Mouse (Mus musculus): Measurements from ENCODE around the gene Cmc2.
A peak's percentile ranks its signal among the peaks of the same experiment; 100 is the strongest.

The Cmc2 gene

DNA sequence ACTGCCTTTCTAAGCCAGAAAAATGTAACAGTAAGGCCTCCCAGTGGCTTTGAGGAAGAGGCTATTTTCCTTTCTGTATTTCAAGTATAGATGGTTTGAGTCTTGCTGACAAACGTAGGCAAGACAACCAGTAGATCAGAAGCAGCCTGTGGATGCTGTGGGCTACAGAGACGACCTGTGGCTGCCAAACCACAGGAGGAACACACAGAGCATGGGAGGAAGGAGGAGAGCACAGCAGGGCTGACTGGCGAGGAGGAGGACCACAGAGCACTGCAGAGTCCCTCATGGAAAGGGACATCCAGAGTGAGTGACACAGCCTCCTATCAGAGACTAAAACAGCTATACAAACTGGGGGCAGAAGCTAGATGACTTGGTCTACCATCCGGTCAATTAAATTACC is 16.0 kb downstream of the Cmc2 start:
- DNase-seq, result no peak

DNA sequence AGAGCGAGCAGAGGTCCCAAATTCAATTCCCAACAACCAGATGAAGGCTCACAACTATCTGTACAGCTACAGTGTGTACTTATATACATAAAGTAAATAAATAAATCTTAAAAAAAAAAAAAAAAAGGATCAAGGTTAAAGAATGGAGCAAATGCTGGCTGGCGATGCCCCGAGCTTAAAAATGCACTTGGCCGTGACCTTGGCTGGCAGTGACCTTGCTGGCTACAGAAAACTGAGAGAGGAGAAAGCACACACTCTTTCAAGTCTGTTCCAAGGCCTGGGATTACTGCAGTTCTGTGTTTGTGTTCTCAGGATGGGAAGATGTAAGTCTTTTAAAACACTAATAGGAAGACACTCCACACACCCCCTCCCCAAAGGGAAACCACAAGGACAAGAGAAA is 16.5 kb downstream of the Cmc2 start:
- DNase-seq, result no peak

DNA sequence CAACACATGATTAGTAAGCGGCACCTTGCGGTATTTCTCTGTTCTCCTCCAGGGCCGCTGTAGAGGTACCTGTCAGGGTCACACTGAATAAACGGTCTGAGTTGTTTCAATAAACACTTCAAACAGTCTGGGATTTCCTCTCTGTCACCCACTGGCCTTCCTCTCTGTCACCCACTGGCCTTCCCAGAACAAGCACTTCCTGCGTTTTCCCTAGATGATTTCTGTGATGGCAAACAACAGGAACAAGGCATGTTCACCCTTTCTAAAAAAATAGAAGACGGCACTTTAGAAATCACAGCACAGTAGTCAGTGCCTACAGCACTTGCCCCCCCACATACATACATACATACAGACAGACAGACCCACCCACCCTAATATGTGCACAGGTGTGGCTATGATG is 25.7 kb downstream of the Cmc2 start:
- no peak for DNase-seq

DNA sequence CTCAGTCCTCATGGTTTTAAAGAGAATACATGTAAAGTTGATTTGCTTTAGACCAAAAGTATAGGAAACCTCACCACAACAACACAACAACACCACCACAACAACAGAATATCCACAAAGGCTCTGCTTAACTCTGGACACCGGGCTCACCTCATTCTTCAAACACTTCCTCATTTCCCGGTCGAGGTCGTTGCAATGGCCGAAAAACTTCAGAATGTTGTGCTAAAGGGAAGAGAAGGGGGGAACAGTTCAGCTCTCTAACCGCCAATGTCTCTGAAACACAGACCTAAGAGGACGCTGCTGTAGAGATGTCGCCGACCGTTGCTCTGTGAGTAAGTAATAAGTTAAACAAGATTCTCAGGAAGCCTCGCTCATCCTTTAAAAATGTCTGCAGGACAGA is 27.3 kb downstream of the Cmc2 start:
- no peak for DNase-seq

DNA sequence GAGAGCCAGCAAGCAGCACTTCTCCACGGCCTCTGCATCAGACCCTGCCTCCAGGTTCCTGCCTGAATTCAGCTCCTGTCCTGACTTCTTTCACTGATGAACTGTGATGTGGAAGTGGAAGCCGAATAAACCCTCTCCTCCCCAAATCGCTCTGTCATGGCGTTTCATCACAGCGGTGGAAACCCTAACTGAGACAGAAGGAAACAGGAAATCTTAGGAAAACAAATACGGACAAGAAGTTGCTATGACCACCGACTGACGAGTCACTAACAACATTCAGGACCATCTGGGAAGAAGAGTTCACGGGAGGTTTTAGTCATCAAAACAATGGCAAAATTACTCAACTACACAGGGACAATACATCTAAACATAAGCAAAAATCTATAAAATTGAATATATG is 28.6 kb downstream of the Cmc2 start:
- DNase-seq, result no peak

DNA sequence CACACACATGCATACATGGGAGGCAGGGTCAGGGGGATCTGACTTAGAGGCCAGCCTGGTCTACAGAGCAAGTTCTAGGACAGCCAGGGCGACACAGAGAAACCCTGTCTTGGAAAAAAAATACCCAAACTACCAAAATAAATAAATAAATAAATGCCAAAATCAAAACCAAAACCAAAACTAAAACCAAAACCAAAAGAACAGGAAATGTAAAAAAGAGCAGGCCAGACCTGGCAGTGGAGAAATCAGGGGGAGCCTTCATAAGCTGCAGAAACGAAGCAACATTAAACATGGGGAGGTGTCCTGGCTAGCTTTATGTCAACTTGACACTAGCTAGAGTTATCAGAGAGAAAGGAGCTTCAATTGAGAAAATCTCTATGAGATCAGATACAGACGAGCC is 29.1 kb downstream of the Cmc2 start:
- DNase-seq, result no peak

DNA sequence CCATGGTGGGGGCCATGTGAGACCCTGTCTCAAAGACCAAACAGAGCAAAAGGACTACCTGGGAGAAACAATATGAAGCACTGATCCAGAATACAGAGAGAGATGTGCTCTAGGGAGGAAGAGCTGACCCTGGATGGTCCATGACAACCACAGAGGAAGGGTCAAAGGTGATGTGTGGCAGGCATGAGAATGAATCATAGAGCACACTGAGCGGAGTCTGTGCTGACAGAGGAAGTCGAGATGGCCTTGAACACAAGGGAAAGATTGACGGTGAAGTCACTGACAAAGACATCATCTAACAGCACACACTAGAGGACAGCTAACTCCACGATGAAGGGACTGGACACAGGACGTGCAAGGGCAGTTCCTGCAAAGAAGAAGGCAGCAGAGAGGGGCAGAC is 29.8 kb downstream of the Cmc2 start:
- no peak for DNase-seq

DNA sequence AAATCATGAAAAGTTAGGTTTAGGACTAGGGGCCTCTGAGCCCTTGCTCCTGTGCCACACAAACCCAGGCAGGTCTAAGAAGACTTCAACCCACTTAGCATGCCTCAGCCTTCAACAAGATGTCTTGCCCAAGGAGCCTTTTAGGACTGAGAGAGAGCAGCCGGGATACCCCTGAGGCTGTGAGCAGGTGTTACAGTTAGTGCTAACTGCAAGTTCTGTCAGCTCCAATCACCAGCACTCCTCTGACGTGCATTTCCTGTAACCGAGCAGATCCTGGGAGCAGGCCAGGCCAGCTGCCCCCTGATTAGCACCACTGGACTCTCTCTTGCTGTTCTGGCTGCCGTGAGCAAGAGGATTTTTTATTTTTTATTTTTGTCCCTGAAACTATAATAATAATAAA is 33.4 kb downstream of the Cmc2 start:
- DNase-seq, result no peak

DNA sequence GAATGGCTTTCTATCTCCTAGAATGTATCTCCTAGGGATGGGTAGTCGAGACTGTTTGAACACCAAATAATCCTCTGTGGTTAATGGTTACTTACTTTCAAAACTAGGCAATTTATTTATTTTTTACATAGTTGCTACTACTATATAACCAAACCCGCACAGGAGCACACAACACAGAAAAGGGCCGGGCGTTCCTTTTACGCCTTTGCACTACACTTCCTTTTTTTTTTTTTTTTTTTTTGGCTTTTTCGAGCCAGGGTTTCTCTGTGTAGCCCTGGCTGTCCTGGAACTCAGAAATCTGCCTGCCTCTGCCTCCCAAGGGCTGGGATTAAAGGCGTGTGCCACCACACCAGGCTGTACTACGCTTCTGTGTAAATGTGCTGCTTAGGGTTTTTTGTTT is 39.9 kb downstream of the Cmc2 start:
- DNase-seq, result no peak

DNA sequence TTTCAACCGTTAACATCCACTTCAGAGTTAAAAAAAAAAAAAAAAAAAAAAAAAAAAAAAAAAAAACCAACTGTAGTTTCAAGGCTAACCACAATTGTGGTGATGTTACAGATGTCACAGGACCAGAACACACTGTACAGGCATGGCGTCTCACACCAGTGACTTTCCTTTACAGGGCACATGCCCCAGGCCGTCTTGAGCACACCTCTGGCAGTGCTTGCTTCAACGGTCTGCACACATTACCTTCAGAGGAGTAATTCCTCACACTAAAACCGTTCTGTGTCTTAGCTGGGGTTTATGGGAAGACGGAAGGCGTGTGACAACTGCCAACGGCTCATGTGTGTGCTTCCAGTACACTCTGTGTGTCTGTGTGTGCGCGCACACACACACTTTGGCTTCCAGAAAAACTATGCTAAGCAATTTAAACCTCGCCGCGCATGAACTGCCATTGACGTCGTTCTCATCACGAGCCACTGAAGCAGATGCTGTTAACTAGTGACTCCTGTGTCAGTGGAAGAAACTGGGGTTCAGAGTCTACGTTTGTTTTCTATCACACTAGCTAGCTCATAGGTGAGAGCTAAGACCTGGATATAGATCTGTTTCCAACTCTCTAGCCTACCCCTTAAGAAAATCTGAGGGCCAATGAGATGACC is 45.3 kb downstream of the Cmc2 start:
- DNase-seq, result no peak

DNA sequence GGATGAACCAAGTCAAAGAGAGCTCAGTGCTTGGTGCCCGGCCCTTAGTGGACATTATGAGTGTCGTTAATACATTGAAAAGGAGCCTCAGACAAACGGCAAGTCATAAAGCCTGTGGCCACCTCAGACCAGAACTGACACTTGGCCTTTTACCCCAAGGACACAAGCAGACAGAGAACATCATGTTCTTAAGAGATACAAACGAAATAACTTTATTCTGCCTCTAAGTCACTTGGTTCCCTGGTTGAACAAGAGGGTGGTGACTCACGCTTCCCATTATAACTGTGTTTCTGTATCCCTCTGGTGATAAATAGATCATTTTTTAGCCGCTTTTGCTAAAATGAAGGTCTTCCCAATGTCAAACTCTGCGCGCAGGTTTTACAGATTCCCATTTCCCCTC is 47.3 kb downstream of the Cmc2 start:
- DNase-seq, result no peak

DNA sequence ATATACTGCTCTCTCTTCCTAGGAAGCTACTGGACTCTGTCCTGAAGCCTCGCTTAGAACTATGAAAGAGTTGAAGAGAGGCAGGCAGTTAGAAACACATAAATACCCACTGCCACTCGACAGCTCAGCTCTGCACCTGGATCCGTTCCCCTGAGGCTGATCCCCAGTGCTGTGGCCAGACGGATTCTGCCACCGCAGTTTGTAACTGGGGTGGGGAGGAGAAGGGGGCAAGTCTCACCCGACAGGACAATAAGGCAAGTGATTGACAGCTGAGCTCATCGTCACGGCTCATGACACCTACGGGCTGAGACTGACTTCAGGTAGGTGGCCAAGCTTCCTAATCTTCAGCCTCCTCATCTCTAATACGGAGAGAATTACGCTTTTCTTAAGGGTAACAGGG is 47.7 kb downstream of the Cmc2 start:
- DNase-seq, result no peak

DNA sequence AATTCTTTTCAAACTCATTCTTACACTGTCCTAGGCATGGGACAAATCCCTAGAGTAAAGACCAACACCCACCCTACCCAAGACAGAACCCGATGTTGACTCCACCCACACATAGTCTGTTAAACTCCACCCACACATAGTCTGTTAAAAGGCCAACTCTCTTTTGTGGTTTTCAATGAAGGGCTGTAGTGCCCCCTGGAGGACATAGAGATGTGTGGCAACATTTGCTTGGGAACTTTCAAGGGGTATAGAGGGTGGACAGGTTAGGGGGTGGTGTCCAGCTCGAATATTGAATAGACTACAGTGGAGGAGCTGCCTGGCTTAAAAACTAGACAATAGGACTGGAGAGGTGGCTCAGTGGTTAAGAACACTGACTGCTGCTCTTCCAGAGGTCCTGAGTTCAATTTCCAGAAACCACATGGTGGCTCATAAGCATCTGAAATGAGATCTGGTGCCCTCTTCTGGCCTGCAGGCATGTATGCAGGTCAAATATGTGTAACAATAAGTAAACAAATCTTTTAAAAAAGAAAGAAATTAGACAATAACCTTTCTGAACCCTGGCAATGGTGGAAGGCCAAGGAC is 48.4 kb downstream of the Cmc2 start:
- DNase-seq, result peak; percentile 30

DNA sequence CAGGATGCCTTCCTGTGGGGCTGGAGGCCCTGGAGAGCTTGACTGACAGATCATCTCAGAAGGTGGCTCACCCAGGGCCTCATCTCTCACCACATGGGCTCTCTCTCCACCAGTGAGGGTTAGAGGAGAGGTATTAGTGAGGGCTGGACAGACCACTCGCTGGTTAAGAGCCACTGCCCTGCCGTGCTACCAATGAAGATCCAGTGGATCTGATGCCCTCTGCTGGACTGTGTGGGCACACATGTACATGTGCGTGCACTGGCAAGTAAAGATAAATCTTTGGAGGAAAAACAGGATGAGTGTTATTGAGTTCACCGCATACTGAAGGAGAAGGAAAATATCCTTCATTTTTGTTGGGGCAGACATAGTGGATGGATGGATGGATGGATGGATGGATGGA is 52.6 kb downstream of the Cmc2 start:
- peak; percentile 70 for DNase-seq

DNA sequence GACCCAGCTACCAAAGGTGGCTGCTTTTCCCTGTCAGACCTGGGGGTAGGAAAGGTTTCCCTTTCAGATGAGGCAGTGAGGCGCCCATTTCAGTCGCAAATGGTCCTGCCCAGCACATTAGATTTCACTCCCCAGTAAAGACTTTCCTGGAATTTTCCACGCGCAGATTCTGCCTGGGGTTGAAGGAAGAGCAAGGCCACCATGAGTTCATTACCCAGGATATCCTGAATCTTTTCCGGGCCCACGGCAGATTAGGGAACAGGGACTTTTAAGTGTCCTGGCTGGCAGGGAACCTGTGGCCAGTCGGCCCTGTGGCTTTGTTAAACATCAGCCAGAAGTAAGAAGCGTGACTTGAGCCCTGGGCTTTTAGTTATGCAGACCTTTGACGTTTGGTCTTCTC is 53.9 kb downstream of the Cmc2 start:
- peak; percentile 67 for DNase-seq

DNA sequence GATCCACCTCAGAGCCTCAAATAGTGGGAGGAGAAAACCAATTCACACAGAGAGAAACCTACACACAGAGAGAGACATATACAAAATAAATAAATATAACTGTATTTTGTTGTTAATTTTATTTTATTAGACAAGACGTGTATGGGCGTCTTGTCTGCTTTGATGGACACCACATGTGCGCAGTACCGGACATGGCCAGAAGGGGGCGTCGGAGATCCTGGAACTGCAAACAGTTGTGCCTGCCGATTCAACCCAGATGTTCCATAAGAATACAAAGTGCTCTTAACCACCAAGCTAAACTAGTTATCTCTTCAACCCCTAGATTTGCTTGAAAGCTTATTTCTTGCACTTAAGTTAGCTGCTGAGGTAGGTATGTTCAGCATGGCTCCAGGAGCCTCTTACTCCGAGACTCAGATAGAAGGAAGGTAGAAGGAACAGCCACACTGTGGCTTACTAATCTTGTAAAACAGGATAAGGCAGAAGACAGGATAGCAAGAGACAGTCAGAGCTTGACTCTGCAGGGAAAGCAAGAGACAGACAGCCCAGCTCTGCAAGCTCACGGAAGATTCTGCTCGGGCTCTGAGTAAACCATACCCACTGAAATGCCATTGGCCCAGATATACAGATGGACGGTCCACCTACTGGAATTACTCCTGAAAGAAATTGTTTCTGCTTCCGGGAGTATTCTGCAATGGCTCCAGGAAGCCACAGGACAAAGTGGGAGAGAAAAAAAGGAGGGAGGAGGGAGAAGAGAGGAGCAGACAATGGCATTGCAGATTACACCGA is 54.9 kb downstream of the Cmc2 start:
- peak; percentile 32 for DNase-seq

DNA sequence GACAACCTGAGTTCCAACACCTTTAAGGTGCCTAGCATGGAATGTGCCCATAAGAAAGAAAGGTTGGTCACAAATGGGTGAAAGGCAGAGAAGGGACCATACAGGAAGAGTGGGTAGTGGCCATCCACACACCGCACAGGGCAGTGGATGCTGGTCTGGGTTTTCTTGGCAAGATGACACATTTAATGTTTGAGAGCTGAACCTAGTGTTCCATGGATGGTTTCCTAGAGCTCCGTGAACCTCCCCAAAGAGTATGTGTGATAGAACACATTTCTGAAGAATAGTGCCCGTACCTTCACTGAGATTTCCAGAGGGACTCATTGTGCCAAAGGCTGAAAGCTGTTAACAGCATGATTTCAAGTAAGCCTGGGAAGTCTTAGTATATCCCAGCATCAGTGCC is 56.7 kb downstream of the Cmc2 start:
- no peak for DNase-seq

DNA sequence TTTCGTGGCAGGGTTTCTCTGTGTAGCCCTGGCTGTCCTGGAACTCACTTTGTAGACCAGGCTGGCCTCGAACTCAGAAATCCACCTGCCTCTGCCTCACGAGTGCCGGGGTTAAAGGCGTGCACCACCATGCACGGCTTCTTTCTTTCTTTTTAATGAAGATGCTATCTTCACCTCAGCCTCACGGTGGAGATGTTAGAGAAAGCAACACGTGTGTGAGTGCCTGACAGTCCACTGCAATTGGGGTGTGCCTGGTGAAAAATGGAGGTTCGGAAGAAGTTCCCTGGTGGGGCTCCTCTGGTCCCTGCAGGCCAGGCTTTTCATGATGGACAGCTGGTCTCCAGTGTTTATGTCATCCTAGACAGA is 57.2 kb downstream of the Cmc2 start:
- DNase-seq, result no peak

DNA sequence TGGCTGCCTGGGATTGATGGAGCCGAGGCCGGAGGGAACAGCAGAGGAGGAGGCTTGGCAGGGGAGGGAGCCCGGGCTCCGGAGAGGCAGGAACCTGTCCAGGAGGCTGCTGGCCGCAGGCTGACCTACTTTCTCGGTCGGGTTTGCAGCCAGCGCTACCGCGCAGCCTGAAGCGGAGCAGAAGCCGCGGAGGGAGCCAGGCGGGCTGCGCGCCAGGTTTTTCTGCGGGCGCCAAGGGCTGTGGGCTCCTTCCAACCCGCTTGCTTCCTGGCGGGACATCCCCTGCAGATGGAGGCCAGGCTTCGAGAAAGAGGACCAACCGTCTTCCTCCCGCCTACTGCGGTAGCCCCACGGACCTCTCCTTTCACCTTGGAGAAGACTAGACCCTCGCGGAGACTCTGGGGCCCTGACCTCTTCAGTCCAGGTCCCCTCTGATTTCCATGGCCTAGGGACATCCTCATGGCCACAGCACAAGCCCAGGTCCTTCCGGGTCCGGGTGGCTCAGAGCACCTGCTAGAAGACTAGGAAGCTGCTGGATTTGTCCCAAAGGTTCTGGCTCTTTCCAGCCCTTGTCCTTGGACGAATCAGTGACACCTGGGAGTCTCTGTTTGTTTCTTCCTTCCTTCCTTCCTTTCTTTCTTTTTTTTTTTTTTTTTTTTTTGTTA is 57.8 kb downstream of the Cmc2 start:
- peak; percentile 83 for DNase-seq

DNA sequence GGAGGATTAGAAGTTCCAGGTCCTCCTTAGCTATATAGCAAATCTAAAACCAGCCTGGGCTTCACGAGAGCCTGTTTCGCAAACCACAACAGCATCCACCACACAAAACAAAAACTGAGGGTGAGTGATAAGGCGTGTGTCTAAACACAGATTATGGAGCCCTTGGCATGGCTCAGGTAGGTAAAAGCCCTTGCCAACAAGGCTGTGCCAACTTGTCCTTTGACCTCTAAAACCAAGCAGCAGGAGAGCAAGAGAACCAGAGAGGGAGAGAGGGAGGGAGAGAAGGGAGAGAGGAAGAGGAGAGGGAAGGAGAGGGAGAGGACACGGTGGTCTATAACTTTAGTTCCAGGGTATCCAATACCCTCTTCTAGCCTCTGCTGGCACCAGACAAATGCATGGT is 59.1 kb downstream of the Cmc2 start:
- DNase-seq, result no peak

DNA sequence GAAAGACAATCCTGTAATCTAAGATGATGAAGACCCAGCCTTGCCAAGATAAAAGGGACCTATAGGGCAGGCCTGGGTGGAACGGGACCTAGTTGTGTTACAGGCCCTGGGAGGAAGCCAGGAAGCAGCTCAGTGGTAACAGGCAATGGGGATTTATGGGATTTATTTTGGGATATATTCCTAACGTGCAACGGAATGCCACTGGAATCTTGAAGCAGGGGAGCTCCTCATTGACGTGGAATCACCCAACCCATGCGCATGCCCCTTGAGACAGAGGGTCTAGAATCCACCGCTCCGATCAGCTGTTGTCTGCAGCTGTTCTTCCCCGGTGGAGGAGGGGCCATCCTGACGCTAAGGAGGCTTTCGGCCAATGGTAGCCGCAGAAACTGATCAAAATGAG is 69.2 kb downstream of the Cmc2 start:
- no peak for DNase-seq

DNA sequence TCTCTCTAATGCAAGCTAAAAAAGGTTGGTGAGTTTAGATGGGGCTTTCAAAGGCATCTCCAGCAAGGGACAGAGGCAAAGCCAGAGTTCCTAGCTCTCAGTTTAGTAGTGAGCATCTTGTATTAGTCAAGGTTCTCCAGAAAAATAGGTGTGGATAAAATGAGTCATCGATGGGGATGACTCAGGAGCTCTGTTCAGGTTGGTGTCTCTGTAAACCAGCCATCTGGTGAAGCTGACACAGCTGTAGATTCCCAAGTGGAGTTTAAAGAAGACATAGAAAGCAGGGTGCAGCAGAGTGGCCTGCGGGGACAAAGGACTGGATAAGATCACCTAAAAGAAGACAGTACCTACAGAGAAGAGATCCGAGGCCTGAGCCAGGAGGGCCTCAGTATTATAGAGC is 73.2 kb downstream of the Cmc2 start:
- DNase-seq, result no peak

DNA sequence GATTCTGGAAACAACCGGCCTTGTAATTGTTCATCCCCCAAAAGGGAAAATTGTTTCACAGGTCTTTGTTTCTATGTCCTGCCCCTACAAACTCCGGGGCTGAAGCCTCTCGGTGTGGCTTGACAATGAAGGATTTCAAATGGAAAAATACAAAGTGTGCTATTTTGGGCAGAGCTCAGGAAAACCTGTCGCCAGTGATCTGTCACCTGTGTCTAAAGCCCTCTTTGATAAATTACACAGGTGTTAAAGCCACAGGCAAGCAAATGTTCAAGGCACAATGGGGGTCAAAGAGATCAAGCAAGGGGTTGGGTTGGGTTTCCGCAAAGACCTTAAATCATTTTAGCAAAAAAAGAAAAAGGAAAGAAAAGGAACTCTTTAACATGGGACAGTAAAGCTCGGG is 78.6 kb downstream of the Cmc2 start:
- peak; percentile 9 for DNase-seq
